Comparison of ENCODE assay signal across 8 mouse cellular contexts in the genomic region with DNA sequence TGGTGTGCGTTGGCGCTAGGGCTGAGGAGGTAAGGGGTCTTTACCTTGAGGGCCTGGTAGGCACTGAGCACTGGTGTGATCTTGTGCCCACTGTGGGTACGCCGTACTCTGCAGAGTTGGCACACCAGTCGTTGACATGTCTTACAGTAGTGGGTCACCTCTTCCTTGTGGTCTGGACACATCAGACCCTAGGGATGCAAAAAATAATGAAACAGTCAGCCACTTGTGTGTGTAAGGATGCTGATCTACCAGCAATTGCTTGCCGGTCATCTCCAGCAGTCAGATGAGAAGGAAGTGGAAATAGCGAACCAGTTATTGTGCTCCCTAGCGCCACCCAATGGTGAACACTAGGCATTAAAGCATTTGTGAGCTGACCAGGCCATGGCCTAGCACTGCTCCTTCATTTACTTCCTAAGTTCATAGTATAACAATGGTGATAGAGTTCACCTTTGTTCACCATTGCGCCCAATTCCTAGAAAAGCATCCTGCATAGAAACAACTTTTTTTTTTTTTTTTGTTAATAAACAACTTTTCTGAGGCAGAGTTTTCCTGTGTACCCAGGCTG. TPM values are rescaled to one million over a fixed set of nuclear protein-coding genes. Genes with fewer than 3 reads are reported as not detected.
DNase-seq lines count a peak whose midpoint lies in the region; ATAC-seq and TF ChIP-seq lines count a peak whose summit lies in the region.

No protein-coding gene starts in this region.

- H3K9ac ChIP-seq in neural tube, embryonic 15.5 days (replicated peaks) = 0 out of 2 replicates have a peak overlapping the region, but pooled peaks have one; percentile 73

- peaks cover 50% of the 10 kb centered on the region for H3K4me1 ChIP-seq in neural tube, embryonic 15.5 days

- intact Hi-C loops in gastrocnemius, adult 2 months (cut with DNase I) = no loop called here

- peak; percentile 71 for TF ChIP-seq CTCF in gastrocnemius, adult 2 months (IDR thresholded peaks at IDR 0.05)

- no peak overlapping the region for H3K27ac ChIP-seq in gastrocnemius, adult 2 months
- no peak overlapping the region for H3K27ac ChIP-seq in neural tube, embryonic 15.5 days (replicated peaks)

- no peak for ATAC-seq in neural tube, embryonic 15.5 days (ENCODE audit: low FRiP score)
- ATAC-seq in inflammation-experienced regulatory T-cells, adult 6 months = no peak

- DNase-seq in gastrocnemius, adult 2 months = peak; percentile 63
- no peak for DNase-seq in gastrocnemius, postnatal 25 days
- DNase-seq in right cerebral cortex, postnatal 14 days = peak; percentile 68
- DNase-seq in right cerebral cortex, postnatal 36 days (ENCODE audit: low spot score in 2 of 2) = no peak
- DNase-seq in cerebellum, postnatal 14 days = peak; percentile 82 to 92
- peak; percentile 69 to 72 for DNase-seq in kidney, postnatal 25 days

- H3K36me3 ChIP-seq in neural tube, embryonic 15.5 days = peaks cover 50% of the 10 kb centered on the region

- H3K27me3 ChIP-seq in neural tube, embryonic 15.5 days (replicated peaks) = no peaks in the 10 kb centered on the region

- 71% methylated on average over 9 of the region's 9 CpGs for WGBS in neural tube, embryonic 15.5 days

- no peak overlapping the region for H3K4me3 ChIP-seq in gastrocnemius, adult 2 months
- H3K4me3 ChIP-seq in neural tube, embryonic 15.5 days (replicated peaks) = no peak overlapping the region

- 0 out of 2 replicates have a peak overlapping the region, but pooled peaks have one; percentile 73 for H3K4me2 ChIP-seq in neural tube, embryonic 15.5 days

- no peaks in the 10 kb centered on the region for H3K9me3 ChIP-seq in neural tube, embryonic 15.5 days (replicated peaks)

RNA-seq across cellular contexts. Expression of a gene that starts 3.4 kb away (rescaled TPM):
- 10 to 100 TPM; 62.9 to 79.7 TPM for total RNA-seq in gastrocnemius, adult 2 months (2021)
- 10 to 100 TPM; 66.6 to 78.8 TPM for total RNA-seq in gastrocnemius, postnatal 25 days (2021)
- polyA plus RNA-seq in neural tube, embryonic 15.5 days (2015; fragmentation: Nextera tagmentation; extraction: Ambion mirVana) = 221 and 222 TPM in 2 replicates
- polyA plus RNA-seq in inflammation-experienced regulatory T-cells, adult 6 months (2017; shearing (Covaris generic)) = 100 to 1,000 TPM; 271 to 458 (median 303) TPM

RNA-seq across cellular contexts. Expression of a gene that starts 3.7 kb away (rescaled TPM):
- total RNA-seq in gastrocnemius, adult 2 months (2021) = under 1 TPM; 0.18 to 0.50 TPM
- under 1 TPM; 0.28 to 0.38 TPM for total RNA-seq in gastrocnemius, postnatal 25 days (2021)
- polyA plus RNA-seq in neural tube, embryonic 15.5 days (2015; fragmentation: Nextera tagmentation; extraction: Ambion mirVana) = 63.0 and 76.6 TPM in 2 replicates
- polyA plus RNA-seq in inflammation-experienced regulatory T-cells, adult 6 months (2017; shearing (Covaris generic)) = 1 to 10 TPM; 2.6 to 5.5 (median 3.4) TPM

RNA-seq across cellular contexts. Expression of a gene that starts 13.6 kb away (rescaled TPM):
- total RNA-seq in gastrocnemius, adult 2 months (2021) = under 1 TPM; 0.13 to 0.22 TPM
- under 1 TPM; 0.38 to 0.51 TPM for total RNA-seq in gastrocnemius, postnatal 25 days (2021)
- polyA plus RNA-seq in neural tube, embryonic 15.5 days (2015; fragmentation: Nextera tagmentation; extraction: Ambion mirVana) = 0.56 and 0.79 TPM in 2 replicates
- polyA plus RNA-seq in inflammation-experienced regulatory T-cells, adult 6 months (2017; shearing (Covaris generic)) = 1 to 10 TPM; 1.6 to 2.5 (median 1.8) TPM

RNA-seq across cellular contexts. Expression of a gene that starts 15.5 kb away (rescaled TPM):
- 10 to 100 TPM; 40.7 to 51.4 TPM for total RNA-seq in gastrocnemius, adult 2 months (2021)
- total RNA-seq in gastrocnemius, postnatal 25 days (2021) = 10 to 100 TPM; 42.2 to 47.6 TPM
- 159 and 171 TPM in 2 replicates for polyA plus RNA-seq in neural tube, embryonic 15.5 days (2015; fragmentation: Nextera tagmentation; extraction: Ambion mirVana)
- polyA plus RNA-seq in inflammation-experienced regulatory T-cells, adult 6 months (2017; shearing (Covaris generic)) = 100 to 1,000 TPM in 1 of 3 experiments, 10 to 100 TPM in 2; 77.7 to 112 (median 94.3) TPM

RNA-seq across cellular contexts. Expression of a gene that starts 16.7 kb away (rescaled TPM):
- total RNA-seq in gastrocnemius, adult 2 months (2021) = 10 to 100 TPM; 16.4 to 26.9 TPM
- total RNA-seq in gastrocnemius, postnatal 25 days (2021) = 10 to 100 TPM; 24.7 to 28.8 TPM
- polyA plus RNA-seq in neural tube, embryonic 15.5 days (2015; fragmentation: Nextera tagmentation; extraction: Ambion mirVana) = 85.0 and 95.8 TPM in 2 replicates
- polyA plus RNA-seq in inflammation-experienced regulatory T-cells, adult 6 months (2017; shearing (Covaris generic)) = 100 to 1,000 TPM; 115 to 155 (median 137) TPM

Comparison
In these comparisons a context has a peak if more than half of its experiments do, and no peak if none do; other contexts are left out.
1. DNase-seq: peak in gastrocnemius, adult 2 months (single experiment), right cerebral cortex, postnatal 14 days (single experiment), cerebellum, postnatal 14 days (2 of 2) and kidney, postnatal 25 days (2 of 2); none in gastrocnemius, postnatal 25 days (single experiment) and right cerebral cortex, postnatal 36 days (0 of 2).